Mouse (Mus musculus): ENCODE measurements around the gene Pds5b.
"Not testable (repeated sequence)": the region's sequence is repeated elsewhere in the genome, so short reads cannot be mapped to it uniquely, and the experiment has no call there.

The Pds5b gene

DNA sequence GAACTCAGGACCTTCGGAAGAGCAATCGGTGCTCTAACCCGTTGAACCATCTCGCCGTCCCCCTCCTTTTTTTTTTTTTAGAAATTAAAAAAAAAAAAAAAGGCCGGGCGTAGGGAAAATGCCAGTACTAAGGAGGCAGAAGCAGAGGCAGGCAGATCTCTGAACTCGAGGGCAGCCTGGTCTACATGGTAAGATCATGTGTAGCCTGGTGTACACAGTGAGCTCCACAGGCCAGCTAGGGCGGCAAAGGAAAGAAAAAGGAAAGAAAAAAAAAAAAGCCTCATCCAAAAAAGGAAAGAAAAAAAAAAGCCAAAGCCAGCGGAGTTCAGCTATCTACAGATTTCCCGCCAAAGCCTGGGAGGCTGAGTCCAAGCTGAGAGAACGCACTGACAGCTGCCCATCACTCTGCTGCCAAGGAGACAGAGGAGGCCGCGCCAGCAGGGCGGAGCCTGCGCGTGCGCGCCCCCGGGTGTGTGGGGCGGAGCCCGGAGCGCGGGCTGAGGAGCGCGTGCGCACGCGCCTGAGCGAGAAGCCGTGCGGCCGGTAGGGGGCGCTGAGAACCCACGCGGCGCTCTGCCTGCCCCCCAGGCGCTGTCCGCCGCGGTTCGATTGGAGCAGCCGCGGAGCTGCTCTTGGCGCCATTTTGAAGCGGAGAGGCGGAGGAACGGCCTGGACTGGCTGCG, at the start of gene Pds5b:
TSS of gene Pds5b (plus strand) at position 587 of the 683 bp plus-strand sequence.
- peak; percentile 88 to 93 for DNase-seq (ENCODE audit: low spot score in 2 of 2)

DNA sequence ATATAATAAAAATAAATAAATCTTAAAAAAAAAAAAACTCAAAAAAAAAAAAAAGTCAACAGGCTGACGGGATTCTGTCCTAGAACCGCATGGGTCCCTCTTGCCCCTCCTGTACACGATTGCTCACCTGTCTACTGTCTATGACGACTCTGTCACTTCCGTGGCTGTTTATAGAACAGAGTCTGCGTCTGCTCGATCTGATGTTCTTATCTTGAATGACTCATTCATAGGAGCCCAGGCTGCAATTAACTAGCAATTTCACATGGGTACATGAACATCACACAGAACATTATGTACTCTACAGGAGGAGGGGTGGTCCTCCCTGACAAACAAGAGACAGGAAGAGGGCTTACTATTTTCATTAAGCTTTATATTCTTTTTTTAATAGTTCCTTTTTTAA, 48.0 kb upstream of the Pds5b start:
- DNase-seq (ENCODE audit: low spot score in 2 of 2), result no peak

DNA sequence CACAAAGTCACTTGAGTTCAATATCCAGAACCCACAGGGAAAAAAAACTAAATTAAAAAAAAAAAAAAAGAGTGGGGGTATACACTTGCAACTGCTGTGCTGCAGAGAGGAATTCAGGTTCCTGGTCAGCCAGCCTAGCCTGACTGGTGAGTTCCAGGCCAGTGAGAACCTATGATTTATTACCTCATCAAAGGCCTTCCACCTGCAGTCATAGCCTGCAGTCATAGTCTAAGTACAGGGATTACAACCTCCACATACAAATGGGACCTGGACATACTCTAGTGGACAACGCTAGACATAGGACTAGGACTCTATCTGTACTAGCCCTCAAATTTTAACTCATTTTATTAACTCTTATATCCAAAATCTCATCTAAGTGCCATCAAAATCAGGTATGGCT, 44.3 kb upstream of the Pds5b start:
- DNase-seq (ENCODE audit: low spot score in 2 of 2), result no peak

DNA sequence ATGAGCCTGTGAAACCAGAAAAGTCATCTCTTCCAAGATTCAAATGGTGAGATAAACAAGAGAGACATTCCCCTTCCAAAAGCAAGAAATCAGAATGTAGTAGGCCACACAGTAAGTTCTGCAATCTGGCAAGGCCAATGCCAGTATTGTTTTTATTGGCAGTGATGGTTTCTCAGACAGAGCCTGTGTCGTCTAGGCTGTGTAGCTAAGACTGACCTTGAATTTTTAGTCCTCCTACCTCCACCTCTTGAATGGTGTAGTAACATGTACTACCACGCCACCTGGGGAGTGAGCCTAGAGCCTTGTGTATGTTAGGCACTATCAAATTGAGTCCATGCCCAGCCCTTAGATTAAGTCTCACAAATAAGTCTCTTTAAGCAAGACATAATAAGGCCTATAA, 43.8 kb upstream of the Pds5b start:
- DNase-seq (ENCODE audit: low spot score in 2 of 2), result no peak

DNA sequence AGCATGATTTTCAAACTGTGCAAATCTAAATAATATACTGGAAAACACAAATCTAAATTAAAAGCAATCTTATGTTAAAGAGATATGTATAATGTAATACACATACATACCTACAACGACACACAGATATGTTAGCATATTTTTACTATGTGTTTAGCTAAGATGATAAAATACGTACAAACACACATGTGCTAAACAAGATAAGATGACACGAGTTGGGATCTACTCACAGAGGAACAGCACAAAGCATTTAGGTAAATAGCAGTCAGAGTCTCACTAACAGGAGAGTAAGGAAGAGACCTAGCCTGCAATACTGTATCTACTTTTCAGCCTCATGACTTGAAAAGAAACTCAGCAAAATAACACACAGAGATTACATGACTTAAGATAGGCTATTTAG, 32.1 kb upstream of the Pds5b start:
- DNase-seq (ENCODE audit: low spot score in 2 of 2), result no peak

DNA sequence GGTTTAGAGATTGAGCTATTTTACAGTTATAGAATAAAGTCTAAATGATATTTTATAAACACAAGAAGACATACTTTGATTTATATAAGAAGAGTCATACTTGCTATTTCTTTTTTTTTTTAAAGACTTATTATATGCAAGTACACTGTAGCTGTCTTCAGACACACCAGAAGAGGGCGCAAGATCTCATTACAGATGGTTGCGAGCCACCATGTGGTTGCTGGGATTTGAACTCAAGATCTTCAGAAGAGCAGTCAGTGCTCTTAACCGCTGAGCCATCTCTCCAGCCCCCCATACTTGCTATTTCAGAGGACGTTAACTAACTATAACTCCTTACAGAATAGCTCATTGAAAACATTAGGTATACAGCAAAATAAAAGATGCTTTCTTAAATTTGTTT, 30.1 kb upstream of the Pds5b start:
- DNase-seq (ENCODE audit: low spot score in 2 of 2), result not testable (repeated sequence)

DNA sequence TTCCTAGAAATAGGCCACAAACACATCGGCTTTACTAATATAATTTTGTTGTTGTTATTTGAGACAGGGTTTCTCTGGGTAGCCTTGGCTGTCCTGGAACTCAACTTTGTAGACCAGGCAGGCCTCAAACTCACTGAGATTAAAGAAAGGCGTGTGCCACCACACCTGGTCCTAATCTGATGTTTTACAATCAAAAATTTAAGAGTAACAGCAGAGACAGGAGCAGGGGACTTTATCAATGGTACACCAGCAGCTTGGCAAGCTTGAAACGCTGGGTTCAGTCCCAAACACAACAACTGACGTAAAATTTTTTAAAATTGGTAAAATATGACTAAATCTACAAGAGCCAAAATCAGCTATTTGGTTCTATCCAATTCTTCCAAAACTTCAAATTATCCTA, 28.6 kb upstream of the Pds5b start:
- no peak for DNase-seq (ENCODE audit: low spot score in 2 of 2)

DNA sequence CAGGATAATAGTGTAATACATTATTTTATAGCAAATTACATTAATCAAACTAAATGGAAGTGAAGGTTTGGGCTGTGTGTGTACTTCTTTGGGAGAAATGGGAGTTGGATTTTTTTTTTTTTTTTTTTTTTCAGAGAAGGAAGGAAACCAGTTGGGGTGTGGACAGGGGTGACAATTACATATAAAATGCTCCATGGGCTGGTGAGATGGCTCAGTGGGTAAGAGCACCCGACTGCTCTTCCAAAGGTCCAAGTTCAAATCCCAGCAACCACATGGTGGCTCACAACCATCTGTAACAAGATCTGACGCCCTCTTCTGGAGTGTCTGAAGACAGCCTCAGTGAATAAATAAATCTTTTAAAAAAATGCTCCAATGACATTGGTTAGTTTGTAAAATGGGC, 21.0 kb upstream of the Pds5b start:
- DNase-seq (ENCODE audit: low spot score in 2 of 2), result no peak

DNA sequence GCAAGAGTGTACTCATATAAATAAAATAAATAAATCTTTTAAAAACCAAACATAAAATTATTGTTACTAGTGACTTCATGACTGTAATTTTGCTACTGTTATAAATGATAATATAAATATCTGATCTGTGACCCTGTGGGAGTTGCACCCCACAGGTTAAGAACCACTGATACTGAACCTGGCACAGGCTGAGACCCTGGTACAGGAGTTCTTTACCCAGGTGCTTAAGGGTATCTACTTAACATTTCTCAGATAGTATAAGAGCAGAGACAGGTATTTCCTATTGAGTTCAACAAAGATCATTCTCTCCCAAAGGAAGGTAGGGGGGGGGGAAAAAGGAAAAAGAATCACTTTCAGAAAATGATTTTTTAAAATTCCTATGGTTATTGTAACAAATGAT, 19.0 kb upstream of the Pds5b start:
- no peak for DNase-seq (ENCODE audit: low spot score in 2 of 2)

DNA sequence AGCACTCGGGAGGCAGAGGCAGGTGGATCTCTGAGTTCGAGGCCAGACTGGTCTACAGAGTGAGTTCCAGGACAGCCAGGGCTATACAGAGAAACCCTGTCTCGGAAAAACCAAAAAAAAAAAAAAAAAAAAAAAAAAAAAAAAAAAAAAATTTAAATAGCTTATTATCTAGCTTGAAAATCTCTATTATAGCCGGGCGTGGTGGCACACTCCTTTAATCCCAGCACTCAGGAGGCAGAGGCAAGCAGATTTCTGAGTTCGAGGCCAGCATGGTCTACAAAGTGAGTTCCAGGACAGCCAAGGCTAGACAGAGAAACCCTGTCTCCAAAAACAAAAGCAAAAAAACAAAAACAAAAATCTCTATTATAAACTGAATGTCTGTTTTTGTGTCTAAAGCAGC, 14.1 kb upstream of the Pds5b start:
- not testable (repeated sequence) for DNase-seq (ENCODE audit: low spot score in 2 of 2)

DNA sequence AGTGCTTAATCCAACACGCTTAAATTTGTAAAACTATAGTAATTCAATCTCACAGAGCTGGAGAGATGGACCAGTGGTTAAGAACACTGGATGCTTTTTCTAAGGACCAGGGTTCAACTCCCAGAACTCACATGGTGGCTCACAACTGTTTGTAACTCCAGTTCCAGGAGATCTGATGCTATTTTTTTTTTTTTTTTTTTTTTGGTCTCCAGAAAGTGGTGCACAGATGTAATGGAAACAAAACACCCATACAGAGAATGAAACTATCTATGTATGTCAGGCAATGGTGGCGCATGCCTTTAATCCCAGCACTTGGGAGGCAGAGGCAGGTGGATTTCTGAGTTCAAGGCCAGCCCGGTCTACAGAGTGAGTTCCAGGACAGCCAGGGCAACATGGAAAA, 13.2 kb upstream of the Pds5b start:
- not testable (repeated sequence) for DNase-seq (ENCODE audit: low spot score in 2 of 2)

DNA sequence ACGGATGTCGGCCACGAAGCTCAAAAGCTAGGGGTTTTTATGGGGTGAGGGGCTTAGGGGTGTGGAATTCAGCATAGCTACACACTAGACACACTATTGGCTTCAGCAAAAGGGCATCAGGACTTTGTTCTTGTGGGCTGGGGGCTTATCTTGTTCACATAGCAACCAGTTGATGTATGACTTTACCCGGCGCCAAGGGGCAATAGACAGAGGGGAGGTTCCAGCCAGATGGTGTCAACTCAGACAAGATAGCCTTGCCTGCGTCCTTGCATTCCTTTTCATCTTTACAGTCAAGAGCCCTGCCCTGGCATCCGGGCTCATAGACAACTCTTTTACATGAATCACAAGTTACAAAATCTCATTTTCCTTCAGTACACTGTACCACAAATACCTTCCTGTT, 9.6 kb upstream of the Pds5b start:
- not testable (repeated sequence) for DNase-seq (ENCODE audit: low spot score in 2 of 2)

DNA sequence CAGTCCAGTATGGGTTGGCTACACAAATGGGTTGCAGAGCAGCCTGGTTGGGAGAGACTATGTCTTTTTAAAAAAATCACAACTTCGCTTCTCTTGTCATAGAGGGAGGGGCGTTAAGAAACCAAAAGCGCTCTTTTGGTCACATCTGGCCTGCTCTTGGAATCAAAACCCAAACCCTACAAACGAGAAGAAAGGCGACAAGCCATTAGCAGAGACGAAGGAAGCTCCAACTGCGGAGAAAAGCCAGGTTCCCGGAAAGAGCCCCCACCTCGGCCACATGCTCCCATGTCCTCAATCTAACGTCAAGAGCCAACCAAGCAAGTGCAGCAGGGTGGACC, 8.8 kb upstream of the Pds5b start:
- no peak for DNase-seq (ENCODE audit: low spot score in 2 of 2)

DNA sequence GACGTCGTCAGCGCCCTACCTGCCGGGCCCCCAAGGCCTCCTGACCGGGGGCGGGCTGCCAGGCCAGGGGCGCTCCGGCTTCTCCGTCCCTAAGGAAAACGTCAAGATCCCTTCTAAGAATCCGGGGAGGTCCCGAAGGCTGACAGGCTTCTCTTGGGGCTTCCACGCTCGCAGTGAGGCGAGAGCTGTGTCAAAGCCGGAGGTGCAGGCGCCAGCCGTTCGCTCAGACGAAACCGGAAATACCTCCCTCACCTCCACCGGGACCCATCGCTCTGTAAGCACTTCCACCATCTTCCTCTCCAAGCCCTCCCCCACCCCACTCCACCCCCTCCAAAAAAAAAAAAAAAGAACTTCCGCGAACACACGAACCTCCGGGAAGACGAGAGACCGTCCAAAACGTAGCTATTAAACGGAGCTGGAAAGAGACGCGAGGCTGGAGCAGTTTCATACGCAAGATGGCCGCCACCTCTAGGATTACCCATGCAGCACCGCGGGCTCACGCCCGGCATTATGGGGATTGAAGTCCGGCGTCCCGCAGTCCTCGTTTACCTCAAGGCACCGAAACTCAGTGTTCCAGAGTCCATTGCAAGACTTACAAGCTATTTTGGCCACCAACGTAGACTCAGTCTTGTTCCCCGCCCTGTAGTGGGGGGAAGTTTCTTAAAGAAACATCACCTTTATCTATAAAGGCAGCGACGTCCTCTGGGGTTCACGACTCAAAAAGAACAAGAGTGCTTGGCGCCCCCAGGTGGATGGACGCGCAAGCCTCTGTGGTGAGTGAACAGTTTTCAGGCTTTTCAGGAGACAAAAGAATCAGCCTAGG, 8.2 kb upstream of the Pds5b start:
- DNase-seq (ENCODE audit: low spot score in 2 of 2), result peak; percentile 95 to 99

DNA sequence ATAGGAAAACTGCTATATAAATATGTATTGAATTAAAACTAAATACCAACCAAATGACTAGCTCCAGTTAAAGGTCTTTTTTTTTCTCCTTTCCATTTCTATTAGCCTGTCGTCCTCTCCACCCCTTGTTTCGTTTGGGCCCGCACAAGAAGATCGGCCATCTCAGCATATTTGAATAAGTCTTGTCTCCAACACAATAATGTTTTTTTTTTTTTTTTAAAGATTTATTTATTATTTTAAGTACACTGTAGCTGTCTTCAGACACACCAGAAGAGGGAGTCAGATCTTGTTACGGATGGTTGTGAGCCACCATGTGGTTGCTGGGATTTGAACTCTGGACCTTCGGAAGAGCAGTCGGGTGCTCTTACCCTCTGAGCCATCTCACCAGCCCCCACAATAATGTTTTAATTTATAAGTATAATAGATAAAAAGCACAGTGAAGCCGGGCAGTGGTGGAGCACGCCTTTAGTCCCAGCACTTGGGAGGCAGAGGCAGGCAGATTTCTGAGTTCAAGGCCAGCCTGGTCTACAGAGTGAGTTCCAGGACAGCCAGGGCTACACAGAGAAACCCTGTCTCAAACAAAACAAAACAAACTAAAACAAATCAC, 7.3 kb upstream of the Pds5b start, which contains the start of gene N4bp2l2:
TSS of gene N4bp2l2 (minus strand) at position 51 of the 607 bp plus-strand sequence.
- DNase-seq (ENCODE audit: low spot score in 2 of 2), result not testable (repeated sequence)

DNA sequence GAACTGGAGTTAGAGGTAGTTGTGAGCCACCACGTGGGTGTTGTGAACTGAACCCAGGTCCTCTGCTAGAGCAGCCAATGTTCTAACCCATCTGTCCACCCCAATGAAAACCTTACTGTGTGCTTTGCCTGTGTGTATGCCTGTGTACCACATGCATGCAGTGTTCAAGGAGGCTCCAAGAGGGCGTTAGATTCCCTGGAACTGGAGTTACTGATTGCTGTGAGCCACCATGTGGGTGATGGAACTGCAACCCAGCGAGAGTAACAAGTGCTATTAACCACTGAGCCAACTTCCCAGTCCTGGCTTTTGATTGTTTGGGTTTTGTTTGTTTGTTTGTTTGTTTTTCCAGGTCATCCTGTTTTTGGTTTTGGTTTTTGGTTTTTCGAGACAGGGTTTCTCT, 4.8 kb upstream of the Pds5b start:
- no peak for DNase-seq (ENCODE audit: low spot score in 2 of 2)

DNA sequence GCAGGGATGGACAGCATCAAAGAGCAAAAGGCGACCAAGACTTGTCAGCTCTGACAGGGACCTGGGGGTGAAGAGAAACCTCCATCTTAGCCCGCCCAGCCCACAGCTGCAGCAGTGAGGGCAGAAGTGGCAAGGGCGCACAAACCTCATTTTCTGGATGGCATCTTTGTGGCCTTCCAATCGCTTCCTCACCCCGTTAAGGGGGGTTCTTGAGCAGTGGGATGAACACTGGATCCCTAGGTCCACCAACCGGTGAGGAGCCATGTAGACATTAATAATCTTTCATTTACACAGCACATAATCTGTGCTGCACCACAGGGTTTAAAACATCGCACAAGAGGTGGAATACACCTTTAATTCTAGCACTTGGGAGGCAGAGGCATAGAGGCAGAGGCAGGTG, 1.2 kb upstream of the Pds5b start:
- no peak for DNase-seq (ENCODE audit: low spot score in 2 of 2)

DNA sequence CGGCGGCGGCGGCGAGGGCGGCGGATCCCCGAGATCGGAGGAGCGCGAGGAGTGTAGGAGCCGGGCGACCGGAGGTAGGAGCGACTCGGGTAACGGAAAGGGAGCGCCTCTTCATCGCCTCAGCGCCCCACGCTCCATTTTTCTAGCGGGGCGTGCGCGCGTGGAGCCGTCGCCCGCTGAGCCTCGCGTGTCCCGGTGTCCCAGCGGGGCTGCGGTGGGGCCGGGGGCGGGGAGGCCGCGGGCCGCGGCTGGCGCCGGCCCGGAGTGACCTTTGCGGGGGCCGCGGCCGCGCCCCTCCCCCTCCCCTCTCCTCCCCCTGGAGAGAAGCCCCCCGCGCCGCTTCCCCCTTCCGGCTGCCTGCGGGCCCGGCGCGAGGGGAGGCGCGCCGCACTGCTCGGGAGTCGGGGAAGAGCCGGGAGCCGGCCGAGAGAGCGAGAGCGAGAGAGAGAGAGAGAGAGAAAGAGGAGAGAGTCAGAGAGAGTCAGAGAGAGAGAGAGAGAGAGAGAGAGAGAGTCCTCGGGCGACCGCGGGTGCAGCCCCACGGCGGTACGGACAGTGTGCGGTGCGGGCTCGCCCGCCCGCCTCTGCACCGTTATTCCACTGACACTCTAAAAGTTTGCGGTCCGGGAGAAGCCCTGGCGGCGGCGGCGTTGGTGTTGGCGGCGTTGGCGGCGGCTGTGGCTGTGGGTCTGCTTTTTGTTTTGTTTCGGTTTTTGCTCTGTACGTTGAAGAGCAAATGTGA, 512 bp downstream of the Pds5b start:
- peak in 1 of 2 experiments; percentile 15 for DNase-seq (ENCODE audit: low spot score in 2 of 2)

DNA sequence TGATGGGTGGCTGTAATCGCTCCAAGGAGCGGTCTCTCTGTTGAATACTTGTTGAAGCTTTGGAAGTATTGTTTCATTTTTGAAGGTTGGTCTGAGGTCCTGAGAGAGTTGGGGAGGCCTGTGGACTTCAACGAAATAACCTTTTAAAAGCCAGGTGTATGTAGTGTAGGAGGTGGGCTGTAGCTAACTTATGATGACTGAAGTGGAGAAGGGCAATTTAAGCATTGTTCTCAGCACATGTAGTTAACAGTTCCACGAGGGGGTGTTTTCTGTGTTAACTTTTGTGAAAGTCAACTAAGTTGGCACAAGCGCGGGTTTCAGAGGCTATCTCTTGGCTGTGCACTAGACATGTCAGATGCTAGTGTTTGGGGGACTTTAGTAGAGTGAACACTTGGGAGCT, 1.3 kb downstream of the Pds5b start:
- DNase-seq (ENCODE audit: low spot score in 2 of 2), result no peak

DNA sequence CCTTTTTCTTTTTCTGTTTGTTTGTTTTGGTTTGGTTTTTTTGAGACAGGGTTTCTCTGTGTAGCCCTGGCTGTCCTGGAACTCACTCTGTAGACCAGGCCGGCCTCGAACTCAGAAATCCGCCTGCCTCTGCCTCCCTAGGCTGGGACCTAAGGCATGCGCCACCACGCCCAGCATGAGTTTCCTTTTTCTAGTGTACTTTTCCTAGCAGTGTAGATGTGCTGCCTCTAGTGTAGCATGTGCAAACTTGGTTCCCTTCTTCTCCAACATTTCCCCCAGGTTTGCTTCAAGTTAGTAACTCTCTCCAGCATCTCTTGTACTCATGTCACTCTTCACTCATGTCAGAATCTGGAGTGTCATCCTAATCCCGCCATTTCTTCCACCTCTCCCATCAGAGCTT, 9.3 kb downstream of the Pds5b start:
- DNase-seq (ENCODE audit: low spot score in 2 of 2), result not testable (repeated sequence)

DNA sequence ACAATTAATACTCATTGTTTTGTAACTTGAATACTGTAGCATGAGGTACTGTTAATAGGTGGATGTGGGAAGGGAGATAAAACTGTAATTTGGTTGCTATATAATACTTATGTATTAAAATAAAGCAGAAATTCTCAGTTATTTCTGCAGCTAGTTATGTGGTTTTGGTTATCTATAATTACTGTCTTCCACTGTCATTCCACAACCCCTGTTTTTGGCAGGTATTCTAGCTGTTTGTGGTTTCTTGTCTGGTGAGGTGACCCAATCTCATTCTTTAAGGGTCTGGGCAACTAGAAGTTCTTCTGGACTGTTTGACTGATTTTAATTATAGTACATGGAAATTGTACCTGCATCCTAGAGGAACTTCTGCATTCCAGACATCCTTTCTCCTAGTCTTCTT, 17.1 kb downstream of the Pds5b start:
- no peak for DNase-seq (ENCODE audit: low spot score in 2 of 2)

DNA sequence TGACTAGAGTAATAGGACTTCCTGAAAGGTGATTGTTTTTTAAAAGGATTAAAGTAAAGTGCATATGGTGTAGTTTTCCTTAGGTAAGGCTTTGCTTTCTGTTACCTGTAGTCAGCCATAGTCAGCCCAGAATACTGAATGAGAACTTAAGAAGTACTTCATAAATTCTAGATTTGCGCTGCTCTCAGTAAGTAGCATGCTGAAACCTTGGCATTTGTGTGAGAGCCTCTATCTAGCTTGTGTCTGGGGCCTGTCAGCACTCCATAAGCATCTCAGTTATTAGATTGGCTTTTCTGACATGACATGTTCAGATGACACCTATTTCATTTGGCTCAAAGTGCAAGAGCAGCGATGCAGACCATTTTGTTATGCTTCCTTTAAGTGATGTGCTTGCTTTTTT, 19.7 kb downstream of the Pds5b start:
- DNase-seq (ENCODE audit: low spot score in 2 of 2), result no peak

Data from frontal cortex, postnatal 36 days (tissue).